Mouse (Mus musculus) left cerebral cortex, adult 2 months (tissue): ENCODE measurements around the gene Fam71f1. TPM values are rescaled to one million over a fixed set of nuclear protein-coding genes. Genes with fewer than 3 reads are reported as not detected.

ENCODE experiments used
- DNase-seq, 2 experiments: peaks; one replicate each; pipeline ENCODE4 v3.0.0; 2021 to 2022; ENCODE audit warnings: low spot score in 2 of 2, mixed read lengths in 1 of 2; ENCODE audit errors: extremely low spot score in 1 of 2
- H3K27ac ChIP-seq: fragments of 200-600 bp; 2 replicates; pipeline ENCODE4 v1.8.1; 2022
- H3K4me3 ChIP-seq: fragments of 200-600 bp; 2 replicates; pipeline ENCODE4 v1.8.1; 2022
- CTCF ChIP-seq: fragments of 200-600 bp; IDR thresholded peaks from 2 replicates; pipeline ENCODE4 v1.8.1; 2022; ENCODE audit warnings: antibody characterized with exemption, mild to moderate bottlenecking, moderate library complexity
- intact Hi-C: fragments of 180-260 bp; cut with DNase I; formaldehyde crosslinking; loops from one replicate; pipeline ENCODE4 v1.15.1; 2025
- total RNA-seq, 2 experiments: library from RNA; stranded (reverse); gene quantifications; 2 replicates each; pipeline ENCODE4 v1.2.3; 2021

Fam71f1 gene
- total RNA-seq, 2 experiments from 2014 or later = not detected

GRCm38 (mm10) chr6:29382442-29382841, 63.5 kb downstream of the Fam71f1 start:
- H3K4me3 ChIP-seq = no peak overlapping the region
- intact Hi-C loops = no loop called here
- DNase-seq = no peak
- TF ChIP-seq CTCF = no peak
- H3K27ac ChIP-seq = no peak overlapping the region

Other genes with a start within 250 kb of the Fam71f1 start
- gene Rbm28, start 154.1 kb upstream of the Fam71f1 start, total RNA-seq = 10 to 100 TPM; 51.0 to 52.3 TPM
- gene Prrt4, start 139.6 kb upstream of the Fam71f1 start, total RNA-seq = 1 to 10 TPM; 2.5 to 2.9 TPM
- gene Impdh1, start 102.8 kb upstream of the Fam71f1 start, total RNA-seq = 10 to 100 TPM; 57.1 to 62.7 TPM
- gene Hilpda, start 46.7 kb upstream of the Fam71f1 start, total RNA-seq = 1 to 10 TPM; 8.0 to 9.1 TPM
- gene Fam71f2, start 39.5 kb upstream of the Fam71f1 start, total RNA-seq = under 1 TPM; 0.38 to 0.72 TPM
- gene Calu, start 28.9 kb downstream of the Fam71f1 start, total RNA-seq = 10 to 100 TPM; 59.5 to 65.2 TPM
- under 1 TPM in 1 of 2 experiments, not detected in 1; 0.16 TPM for gene Opn1sw, start 69.3 kb downstream of the Fam71f1 start, total RNA-seq
- 100 to 1,000 TPM; 104 to 105 TPM for gene Ccdc136, start 77.2 kb downstream of the Fam71f1 start, total RNA-seq
- gene Flnc, start 114.1 kb downstream of the Fam71f1 start, total RNA-seq = 1 to 10 TPM; 1.2 to 1.7 TPM
- 100 to 1,000 TPM; 242 to 247 TPM for gene Atp6v1f, start 148.6 kb downstream of the Fam71f1 start, total RNA-seq
- gene Atp6v1fnb, start 152.3 kb downstream of the Fam71f1 start, total RNA-seq = under 1 TPM; 0.54 to 0.72 TPM
- 1 to 10 TPM; 1.1 to 2.2 TPM for gene Kcp, start 188.8 kb downstream of the Fam71f1 start, total RNA-seq
- 1 to 10 TPM; 4.0 to 4.4 TPM for gene Irf5, start 207.5 kb downstream of the Fam71f1 start, total RNA-seq